Mouse (Mus musculus): Measurements from ENCODE around the gene Gm28041.

The Gm28041 gene

DNA sequence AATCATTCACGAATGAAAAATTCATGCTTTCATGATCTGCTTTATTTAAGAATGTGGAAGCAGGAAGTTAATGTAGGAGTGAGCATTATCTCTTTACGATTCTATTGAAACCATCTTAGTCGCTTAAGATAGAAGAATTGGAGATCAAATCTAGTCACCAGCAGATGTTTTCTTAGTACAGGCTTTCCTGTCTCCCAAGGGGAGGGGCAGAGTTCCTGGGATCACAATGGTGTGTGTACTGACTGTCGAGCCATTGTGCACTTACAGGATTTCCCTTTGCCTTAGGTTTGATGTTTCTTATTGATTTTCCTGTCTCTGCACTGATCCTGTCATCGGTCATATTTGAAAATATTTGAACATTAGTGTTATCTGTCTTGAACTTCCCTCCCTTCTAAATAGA is 68.8 kb downstream of the Gm28041 start:
- ChIA-PET POLR2A (interaction anchor here in 3 of 4 experiments (0.6 to 1.9 kb wide), 31 partner anchors 8 to 538 kb away, joined by 3 to 19 read pairs (median 4); partner anchors contain the start of genes Zfp58 (in 2 of the 3), Zfp874b (in 2 of the 3), Gm28557 (in 1 of the 3) and Zfp455 (in 1 of the 3)), CTCF (interaction anchor here in 3 of 4 experiments (0.7 to 1.4 kb wide), 6 partner anchors 25 to 315 kb away, joined by 3 to 33 read pairs (median 4); partner anchors contain the start of gene Zfp595 (in 2 of the 3))

GRCm38 (mm10) chr13:67305822-67306672 is 69.5 kb downstream of the Gm28041 start, which contains the start of gene Zfp457:
Gene Zfp457, minus strand, starts transcription at chr13:67306485.
- POLR2A ChIA-PET, result interaction anchor here in 3 of 4 experiments (0.6 to 1.9 kb wide), 35 partner anchors 9 to 538 kb away, joined by 3 to 19 read pairs (median 4); partner anchors contain the start of genes Zfp58 (in 2 of the 3), Zfp874b (in 2 of the 3), Gm28557 (in 1 of the 3) and Zfp455 (in 1 of the 3)
- CTCF ChIA-PET, result interaction anchor here in 3 of 4 experiments (0.5 to 1.4 kb wide), 8 partner anchors 26 to 314 kb away, joined by 3 to 33 read pairs (median 4); partner anchors contain the start of gene Zfp595 (in 2 of the 3)

Data from embryonic stem cell, embryonic (primary cell).